Mouse (Mus musculus): ENCODE data around the gene Gm49354.

GRCm38 (mm10) chr13:59796466-59796848, 14.4 kb upstream of the Gm49354 start:
- TF ChIP-seq CTCF (IDR thresholded peaks at IDR 0.05; ENCODE audit: low read depth) (no peak), EP300 (IDR thresholded peaks at IDR 0.05; ENCODE audit: low read depth) (no peak)

Measured in liver, postnatal 0 days (tissue).